Comparison of ENCODE assay signal across 22 mouse cellular contexts in the genomic region with DNA sequence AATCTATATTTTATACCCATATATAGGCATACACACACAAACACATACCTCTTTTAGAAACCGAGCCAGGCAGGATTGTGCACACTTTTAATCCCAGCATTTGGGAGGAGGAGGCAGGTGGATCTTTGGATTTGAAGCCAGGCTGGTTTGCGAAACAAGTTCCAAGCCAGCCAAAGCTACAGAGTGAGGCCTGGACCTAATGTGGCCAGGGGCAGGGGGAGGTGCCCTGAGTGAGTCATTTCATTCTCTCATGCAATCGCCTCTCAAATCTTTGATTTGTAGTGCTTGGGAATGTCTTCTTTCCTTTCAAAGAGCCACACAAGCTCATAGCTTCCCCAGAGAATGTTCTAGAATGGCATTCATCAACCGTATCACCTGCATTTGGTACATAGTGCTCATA. TPM values are rescaled to one million over a fixed set of nuclear protein-coding genes. Genes with fewer than 3 reads are reported as not detected.
DNase-seq lines count a peak whose midpoint lies in the region; ATAC-seq and TF ChIP-seq lines count a peak whose summit lies in the region.
"Had no signal": no experiment of that assay in that cellular context is flagged by ENCODE, and none has a peak within 500 bp of the region (broad histone marks: within the 10 kb centered on the region; RNA-seq: fewer than 3 reads in every experiment).

No protein-coding gene starts in this region.

- peak; percentile 37 for DNase-seq in adipocyte (ENCODE audit: low spot score)
- no peak for DNase-seq in liver, embryonic 14.5 days (ENCODE audit: low read depth in 3 of 3, low spot score in 3 of 3)
- DNase-seq in left cerebral cortex, postnatal 25 days (ENCODE audit: low spot score in 2 of 2) = no peak
- DNase-seq in embryonic facial prominence, embryonic 10.5 days (ENCODE audit: low spot score) = no peak
- no peak for DNase-seq in urinary bladder, postnatal 36 days (ENCODE audit: low spot score in 2 of 2)
- DNase-seq: cerebellum, adult 9-10 months; gastrocnemius, adult 2 months; heart, adult 11 months; heart, postnatal 36 days; kidney, adult 9 months; kidney, postnatal 25 days; lung, adult 2 months; retina, postnatal 1 day; right cerebral cortex, postnatal 4 days had no signal

- no peak overlapping the region for H3K4me2 ChIP-seq in midbrain, embryonic 16.5 days (ENCODE audit: low read length)
- H3K4me2 ChIP-seq in midbrain, embryonic 13.5 days (replicated peaks) = no peak overlapping the region
- peak overlapping the region; percentile 55 for H3K4me2 ChIP-seq in liver, embryonic 14.5 days (ENCODE audit: low read depth)
- H3K4me2 ChIP-seq: embryonic facial prominence, embryonic 12.5 days; hindbrain, embryonic 14.5 days; intestine, embryonic 15.5 days; midbrain, embryonic 15.5 days had no signal

- no peaks in the 10 kb centered on the region for H3K27me3 ChIP-seq in midbrain, embryonic 16.5 days (ENCODE audit: control insufficient read depth, insufficient read depth, low read depth, low read length)
- no peaks in the 10 kb centered on the region for H3K27me3 ChIP-seq in midbrain, embryonic 13.5 days
- H3K27me3 ChIP-seq in liver, embryonic 14.5 days (ENCODE audit: control insufficient read depth, insufficient read depth, low read length) = no peaks in the 10 kb centered on the region
- no peaks in the 10 kb centered on the region for H3K27me3 ChIP-seq in embryonic facial prominence, embryonic 10.5 days (replicated peaks; ENCODE audit: low read depth, poor library complexity, severe bottlenecking)
- H3K27me3 ChIP-seq: embryonic facial prominence, embryonic 12.5 days; intestine, embryonic 15.5 days; megakaryocyte, embryonic 14.5 days; midbrain, embryonic 15.5 days had no signal

- no peaks in the 10 kb centered on the region for H3K9me3 ChIP-seq in midbrain, embryonic 16.5 days (replicated peaks; ENCODE audit: control insufficient read depth, low read length, poor library complexity, severe bottlenecking)
- H3K9me3 ChIP-seq in midbrain, embryonic 13.5 days = no peaks in the 10 kb centered on the region
- H3K9me3 ChIP-seq in liver, embryonic 14.5 days (ENCODE audit: control insufficient read depth, low read length) = no peaks in the 10 kb centered on the region
- no peaks in the 10 kb centered on the region for H3K9me3 ChIP-seq in embryonic facial prominence, embryonic 10.5 days
- H3K9me3 ChIP-seq: embryonic facial prominence, embryonic 12.5 days; forebrain, embryonic 10.5 days; intestine, embryonic 15.5 days; megakaryocyte, embryonic 14.5 days; midbrain, embryonic 15.5 days had no signal

- no peaks in the 10 kb centered on the region for H3K36me3 ChIP-seq in midbrain, embryonic 16.5 days (ENCODE audit: control insufficient read depth, insufficient read depth, low read length)
- H3K36me3 ChIP-seq in midbrain, embryonic 13.5 days = peaks cover 10% of the 10 kb centered on the region; the same call in 1 of the 2 replicates
- peaks cover 60% of the 10 kb centered on the region for H3K36me3 ChIP-seq in liver, embryonic 14.5 days (replicated peaks; ENCODE audit: control insufficient read depth, insufficient read depth, low read depth)
- H3K36me3 ChIP-seq in embryonic facial prominence, embryonic 10.5 days (replicated peaks) = peaks cover 63% of the 10 kb centered on the region
- H3K36me3 ChIP-seq: intestine, embryonic 15.5 days; midbrain, embryonic 15.5 days had no signal

- WGBS in midbrain, embryonic 16.5 days = 96% methylated on average over 4 of the region's 4 CpGs
- 93% methylated on average over 4 of the region's 4 CpGs for WGBS in midbrain, embryonic 13.5 days
- WGBS in liver, embryonic 14.5 days (ENCODE audit: insufficient replicate concordance) = 87% methylated on average over 4 of the region's 4 CpGs
- 93% methylated on average over 4 of the region's 4 CpGs for WGBS in embryonic facial prominence, embryonic 10.5 days

- no peak overlapping the region for H3K27ac ChIP-seq in midbrain, embryonic 16.5 days (ENCODE audit: low read length)
- no peak overlapping the region for H3K27ac ChIP-seq in midbrain, embryonic 13.5 days
- H3K27ac ChIP-seq in liver, embryonic 14.5 days = no peak overlapping the region
- H3K27ac ChIP-seq in embryonic facial prominence, embryonic 10.5 days (replicated peaks) = no peak overlapping the region
- H3K27ac ChIP-seq: embryonic facial prominence, embryonic 12.5 days; forebrain, embryonic 10.5 days; gastrocnemius, adult 2 months; hindbrain, embryonic 14.5 days; intestine, embryonic 15.5 days; midbrain, embryonic 15.5 days had no signal

- ATAC-seq in midbrain, embryonic 16.5 days = no peak
- ATAC-seq in midbrain, embryonic 13.5 days = no peak
- ATAC-seq in liver, embryonic 14.5 days (ENCODE audit: insufficient read depth) = no peak
- ATAC-seq: intestine, embryonic 15.5 days; midbrain, embryonic 15.5 days had no signal

- intact Hi-C loops in left cerebral cortex, postnatal 25 days (cut with DNase I) = loop anchor here (5.0 kb wide), 1 partner anchor 53 kb away; no protein-coding TSS in a partner anchor

- no peak for TF ChIP-seq EP300 in liver, embryonic 14.5 days (IDR thresholded peaks at IDR 0.05; ENCODE audit: low read depth)

- peaks cover 5% of the 10 kb centered on the region for H3K4me1 ChIP-seq in midbrain, embryonic 16.5 days (ENCODE audit: control insufficient read depth, insufficient read depth, low read length)
- peaks cover 21% of the 10 kb centered on the region for H3K4me1 ChIP-seq in midbrain, embryonic 13.5 days (replicated peaks)
- H3K4me1 ChIP-seq in liver, embryonic 14.5 days (replicated peaks; ENCODE audit: control insufficient read depth in 2 of 2, insufficient read depth in 2 of 2, low read length in 1 of 2) = peaks cover 10 to 15% of the 10 kb centered on the region in 2 experiments
- peaks cover 26% of the 10 kb centered on the region for H3K4me1 ChIP-seq in embryonic facial prominence, embryonic 10.5 days

- H3K9ac ChIP-seq in midbrain, embryonic 16.5 days (ENCODE audit: low read depth, low read length) = peak overlapping the region; percentile 14; the same call in 1 of the 2 replicates
- H3K9ac ChIP-seq in midbrain, embryonic 13.5 days (replicated peaks) = no peak overlapping the region
- H3K9ac ChIP-seq in liver, embryonic 14.5 days (replicated peaks) = peak overlapping the region; percentile 27; the same call in 1 of the 2 replicates
- H3K9ac ChIP-seq: embryonic facial prominence, embryonic 12.5 days; hindbrain, embryonic 14.5 days; intestine, embryonic 15.5 days; midbrain, embryonic 15.5 days had no signal

- no peak for TF ChIP-seq CTCF in liver, embryonic 14.5 days (IDR thresholded peaks at IDR 0.05; ENCODE audit: low read depth)

- no peak overlapping the region for H3K4me3 ChIP-seq in midbrain, embryonic 16.5 days (ENCODE audit: low read depth, low read length)
- H3K4me3 ChIP-seq in midbrain, embryonic 13.5 days (replicated peaks) = no peak overlapping the region
- peak overlapping the region; percentile 14 to 30; a peak in 3 of 4 replicates for H3K4me3 ChIP-seq in liver, embryonic 14.5 days (ENCODE audit: insufficient read depth in 1 of 2, low read depth in 2 of 2, low read length in 2 of 2)
- no peak overlapping the region for H3K4me3 ChIP-seq in embryonic facial prominence, embryonic 10.5 days
- H3K4me3 ChIP-seq: embryonic facial prominence, embryonic 12.5 days; forebrain, embryonic 10.5 days; gastrocnemius, adult 2 months; intestine, embryonic 15.5 days; megakaryocyte, embryonic 14.5 days; midbrain, embryonic 15.5 days had no signal

RNA-seq across cellular contexts. Expression of a gene that starts 3.3 kb away (rescaled TPM):
- 0.54 and 0.62 TPM in 2 replicates for polyA plus RNA-seq in midbrain, embryonic 16.5 days (2015; fragmentation: Nextera tagmentation; extraction: Ambion mirVana)
- 1.9 and 2.3 TPM in 2 replicates for polyA plus RNA-seq in midbrain, embryonic 13.5 days (2015; fragmentation: Nextera tagmentation; extraction: Ambion mirVana)
- polyA plus RNA-seq in liver, embryonic 14.5 days (2012; rRNA removed) = 3.3 and 4.9 TPM in 2 replicates
- polyA plus RNA-seq in liver, embryonic 14.5 days (2014; fragmentation: Nextera tagmentation; extraction: Ambion mirVana) = 8.3 and 9.9 TPM in 2 replicates
- total RNA-seq in left cerebral cortex, postnatal 25 days (2021) = under 1 TPM; 0.09 to 0.25 TPM
- 8.6 and 10.5 TPM in 2 replicates for polyA plus RNA-seq in embryonic facial prominence, embryonic 10.5 days (2016; fragmentation: Nextera tagmentation; extraction: Ambion mirVana)

RNA-seq across cellular contexts. Expression of a gene that starts 54.3 kb away (rescaled TPM):
- polyA plus RNA-seq in midbrain, embryonic 16.5 days (2015; fragmentation: Nextera tagmentation; extraction: Ambion mirVana) = 14.5 and 16.0 TPM in 2 replicates
- polyA plus RNA-seq in midbrain, embryonic 13.5 days (2015; fragmentation: Nextera tagmentation; extraction: Ambion mirVana) = 16.7 and 19.0 TPM in 2 replicates
- 2.2 and 3.5 TPM in 2 replicates for polyA plus RNA-seq in liver, embryonic 14.5 days (2012; rRNA removed)
- 4.4 and 5.2 TPM in 2 replicates for polyA plus RNA-seq in liver, embryonic 14.5 days (2014; fragmentation: Nextera tagmentation; extraction: Ambion mirVana)
- total RNA-seq in left cerebral cortex, postnatal 25 days (2021) = 1 to 10 TPM; 8.5 to 9.1 TPM
- 16.9 and 17.8 TPM in 2 replicates for polyA plus RNA-seq in embryonic facial prominence, embryonic 10.5 days (2016; fragmentation: Nextera tagmentation; extraction: Ambion mirVana)

Comparison
In these comparisons a context has a peak if more than half of its experiments do, and no peak if none do; other contexts are left out.
1. H3K4me3 ChIP-seq: peak in liver, embryonic 14.5 days (2 of 2); none in midbrain, embryonic 16.5 days (single experiment), midbrain, embryonic 13.5 days (single experiment) and embryonic facial prominence, embryonic 10.5 days (single experiment).